Mouse (Mus musculus) urinary bladder, adult 2 months (tissue): Measurements from ENCODE around the gene Col24a1. TPM values are rescaled to one million over a fixed set of nuclear protein-coding genes. Genes with fewer than 3 reads are reported as not detected.
A peak's percentile ranks its signal among the peaks of the same experiment; 100 is the strongest.

ENCODE experiments used
- DNase-seq: peaks from one replicate; pipeline ENCODE4 v3.0.0; 2022; ENCODE audit warnings: low spot score
- polyA plus RNA-seq: library from polyadenylated mRNA; depleted of rRNA; stranded (reverse); fragments of >200 nt; gene quantifications from 2 replicates; pipeline ENCODE4 v1.2.3, GENCODE M21; 2012; rRNA removed

Col24a1 gene
- polyA plus RNA-seq, 1 experiment = 3.1 TPM

DNA sequence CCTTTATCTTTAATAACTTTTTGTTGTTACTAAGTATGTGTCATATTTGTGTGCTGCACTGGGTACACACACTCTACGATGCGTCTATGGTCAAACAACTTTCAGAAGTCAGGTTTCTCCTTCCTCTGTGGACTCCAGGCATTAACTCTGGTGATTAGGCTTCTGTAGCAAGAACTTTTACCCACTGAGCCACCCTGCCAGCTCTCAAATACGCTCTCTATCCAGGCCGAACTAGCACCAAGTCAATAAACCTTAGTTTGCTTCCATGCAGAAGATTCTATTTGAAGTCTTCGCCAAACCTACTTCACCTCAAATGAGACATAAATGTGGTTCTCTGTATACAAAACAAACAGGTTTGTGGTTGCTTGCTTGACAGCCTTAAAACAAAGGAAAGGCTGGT lies 267.4 kb downstream of the Col24a1 start:
- no peak for DNase-seq

DNA sequence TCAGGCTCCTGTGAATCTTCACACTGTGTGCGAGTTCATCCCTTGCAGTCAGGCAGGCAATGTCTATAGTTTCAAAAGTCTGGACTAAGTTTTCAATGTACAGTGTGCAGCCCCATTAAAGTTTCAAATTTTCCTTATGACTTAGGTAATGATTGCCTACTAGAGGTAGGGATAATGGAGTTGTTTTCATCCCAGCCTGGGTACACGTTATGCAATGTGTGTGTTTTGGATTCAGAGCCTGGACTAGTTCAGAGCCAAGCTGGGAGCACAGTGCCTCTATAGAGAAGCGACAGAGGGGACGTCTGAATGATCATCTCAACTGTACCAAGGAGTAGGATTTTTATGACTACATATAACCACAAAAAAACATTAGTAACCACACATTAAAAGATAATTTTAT lies 267.8 kb downstream of the Col24a1 start:
- no peak for DNase-seq

DNA sequence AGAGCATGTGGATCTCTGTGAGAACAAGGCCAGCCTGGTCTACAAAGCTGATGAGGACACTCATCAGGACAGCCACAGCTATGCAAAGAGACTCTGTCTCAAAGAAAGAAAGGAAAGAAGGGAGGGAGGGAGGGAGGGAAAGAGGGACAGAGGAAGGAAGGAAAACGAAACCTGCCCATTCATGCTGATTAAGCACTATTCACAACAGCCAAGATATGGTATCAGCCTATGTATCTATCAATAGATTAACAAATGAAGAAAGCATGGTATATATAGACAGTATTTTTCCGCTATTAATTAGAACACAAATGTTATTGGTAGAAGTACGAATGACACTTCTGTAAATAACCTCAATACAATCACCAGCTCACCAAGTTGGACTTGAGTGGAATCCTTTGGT lies 282.2 kb downstream of the Col24a1 start:
- no peak for DNase-seq

DNA sequence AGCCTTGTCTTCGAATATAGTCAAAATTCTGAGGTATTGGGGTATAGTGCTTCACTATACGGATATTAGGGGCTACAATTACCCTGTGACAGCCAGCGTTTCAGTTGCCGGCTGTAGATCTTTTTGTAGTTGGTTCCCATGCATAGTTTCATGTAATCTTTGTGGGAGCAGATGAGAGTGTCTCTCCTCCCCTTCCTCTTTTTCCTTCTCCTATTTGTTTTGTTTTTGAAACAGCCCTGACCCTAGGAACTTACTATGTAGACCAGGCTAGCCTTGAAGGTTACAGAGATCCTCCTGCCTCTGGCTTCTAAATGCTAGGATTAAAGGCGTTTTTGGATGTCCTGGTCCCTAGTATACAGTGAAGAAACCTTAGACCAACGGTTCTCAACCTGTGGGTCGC lies 283.1 kb downstream of the Col24a1 start:
- no peak for DNase-seq

DNA sequence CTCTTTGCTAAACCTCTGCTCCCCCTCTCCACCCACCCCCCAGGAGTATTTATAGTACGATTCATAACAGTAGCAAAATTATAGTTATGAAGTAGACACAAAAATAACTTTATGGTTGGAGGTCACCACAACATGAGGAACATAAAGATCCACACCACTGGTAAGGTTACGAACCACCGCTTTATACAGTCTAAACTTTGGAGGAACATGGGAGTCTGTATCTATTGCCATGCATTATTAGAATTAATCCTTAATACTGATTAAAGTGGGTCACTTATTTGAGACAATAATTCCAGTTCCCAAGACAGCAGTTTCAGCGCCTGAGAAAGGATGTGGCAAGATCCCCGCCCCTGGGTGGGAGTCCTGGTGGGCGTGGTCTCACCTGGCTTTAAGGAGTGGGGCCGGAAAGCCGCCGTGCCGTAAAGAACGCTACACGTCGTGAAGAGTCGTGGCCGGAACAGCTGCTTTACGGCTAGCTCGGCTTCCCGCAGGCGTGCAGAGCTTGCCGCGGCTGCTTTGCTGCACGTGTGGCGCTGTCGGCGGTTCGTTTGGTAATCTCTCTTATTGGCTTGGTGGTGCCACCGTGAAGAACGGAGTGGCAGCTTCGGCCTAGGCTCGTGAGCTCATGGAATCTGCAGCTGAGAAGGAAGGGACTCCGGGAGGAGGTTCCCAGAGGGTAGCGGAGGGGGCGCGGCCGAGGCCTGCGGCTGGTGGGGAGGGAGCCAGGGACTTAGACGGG lies 283.6 kb downstream of the Col24a1 start, which contains the start of gene Znhit6:
Znhit6 (plus strand) TSS at position 463 of the 739 bp plus-strand sequence.
- peak; percentile 74 for DNase-seq

DNA sequence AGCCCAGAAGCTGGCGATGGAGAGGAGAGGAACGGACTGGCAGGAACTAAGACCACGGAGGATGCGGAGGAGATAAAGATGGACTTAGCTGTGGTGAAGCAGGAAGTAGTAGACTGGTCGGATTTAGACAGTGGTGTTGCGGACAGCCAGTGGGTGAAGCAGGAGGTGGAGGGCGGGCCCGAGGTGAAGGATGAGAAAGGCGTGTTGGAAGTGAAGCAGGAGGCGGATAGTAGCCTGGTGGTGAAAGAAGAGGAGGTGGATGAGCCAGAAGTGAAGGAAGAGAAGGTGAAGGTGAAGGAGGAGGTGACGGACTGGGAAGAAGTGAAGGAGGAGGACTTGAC lies 284.2 kb downstream of the Col24a1 start:
- no peak for DNase-seq

- DNase-seq = no peak
These were observed 284.6 kb downstream of the Col24a1 start for GRCm38 (mm10) chr3:145576876-145577275.

DNA sequence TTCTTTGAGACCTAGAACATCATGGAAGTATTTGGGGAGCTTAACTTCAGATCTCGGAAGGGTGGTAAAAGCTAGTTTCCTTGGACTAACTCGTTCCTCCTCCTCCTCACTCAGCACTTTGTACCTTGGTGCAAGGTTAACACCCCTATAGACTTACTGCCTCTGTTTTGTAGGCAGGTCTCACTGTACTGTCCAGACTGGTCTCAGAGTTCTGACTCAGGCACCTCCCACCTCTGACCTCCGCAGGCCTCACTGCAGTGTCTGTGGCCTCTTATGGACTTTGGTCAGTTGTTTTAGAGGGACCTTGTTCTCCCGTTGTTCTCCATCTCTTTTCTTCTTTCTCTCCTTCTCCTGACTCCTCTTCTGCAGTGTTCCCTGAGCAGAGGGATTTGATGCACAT lies 290.8 kb downstream of the Col24a1 start:
- DNase-seq = no peak

DNA sequence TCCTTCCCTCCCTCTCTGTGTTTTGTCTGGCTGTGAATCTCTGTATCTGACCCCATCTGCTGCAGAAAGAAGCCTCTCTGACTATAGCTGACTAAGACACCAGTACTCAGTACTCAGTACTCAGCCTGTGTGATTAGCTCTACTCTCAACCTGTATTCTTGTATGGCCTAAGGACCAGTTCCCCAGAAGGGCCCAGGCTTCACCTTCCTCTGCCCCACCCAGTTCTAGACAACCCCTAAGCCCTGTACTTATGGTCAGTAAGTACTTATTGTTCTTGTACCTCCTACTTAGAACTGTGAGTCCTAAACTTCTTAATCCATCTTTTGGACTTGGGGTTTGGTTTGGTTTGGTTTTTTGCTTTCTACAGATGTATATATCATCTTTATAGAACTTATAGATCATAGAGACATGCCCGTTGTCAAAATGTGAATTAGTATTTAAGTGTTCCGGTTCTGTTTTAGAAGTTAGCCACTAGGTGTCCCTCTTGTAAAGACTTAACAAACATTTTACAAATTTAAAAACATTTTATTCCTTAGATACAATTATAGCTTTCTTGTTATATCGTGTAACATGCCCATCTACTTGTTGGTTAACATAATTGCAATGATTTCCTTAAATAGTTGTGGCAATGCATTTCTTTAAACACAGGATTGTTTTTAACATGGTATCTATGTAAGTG lies 291.4 kb downstream of the Col24a1 start:
- no peak for DNase-seq

GRCm38 (mm10) chr3:145590562-145590961 lies 298.3 kb downstream of the Col24a1 start:
- DNase-seq = no peak

DNA sequence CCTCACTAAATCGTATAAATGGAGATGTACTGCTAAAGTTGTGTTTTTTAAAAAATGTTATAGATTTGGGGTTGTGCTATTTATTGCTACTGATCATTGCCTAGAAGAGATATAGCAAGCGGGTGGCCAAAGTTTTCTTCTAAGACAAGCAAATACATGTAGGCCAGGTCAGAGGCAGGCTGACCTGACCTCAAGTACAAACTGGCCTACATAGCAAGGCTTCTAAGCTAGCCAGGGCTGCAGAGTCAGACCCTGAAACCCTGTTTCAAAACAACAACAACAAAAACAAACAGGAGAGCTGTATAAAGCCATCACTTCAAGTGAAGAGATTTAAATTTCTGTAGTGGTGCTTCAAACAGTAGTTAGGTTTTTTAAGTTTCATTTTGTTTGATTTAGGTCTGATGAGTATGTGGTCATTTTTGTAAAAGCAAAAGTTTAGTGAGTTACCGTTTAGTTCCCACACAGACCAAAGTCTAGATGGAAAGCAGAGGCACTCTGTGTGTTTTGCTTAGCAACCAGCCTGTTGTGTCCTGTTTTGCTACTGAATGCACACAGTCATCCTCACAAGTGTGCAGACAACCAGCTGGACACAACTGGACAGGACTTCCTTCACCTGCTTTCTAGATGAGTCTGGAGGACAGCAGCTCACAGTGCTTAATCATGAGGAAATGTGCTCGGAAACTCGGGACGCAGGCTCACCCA lies 299.7 kb downstream of the Col24a1 start:
- DNase-seq = no peak

DNA sequence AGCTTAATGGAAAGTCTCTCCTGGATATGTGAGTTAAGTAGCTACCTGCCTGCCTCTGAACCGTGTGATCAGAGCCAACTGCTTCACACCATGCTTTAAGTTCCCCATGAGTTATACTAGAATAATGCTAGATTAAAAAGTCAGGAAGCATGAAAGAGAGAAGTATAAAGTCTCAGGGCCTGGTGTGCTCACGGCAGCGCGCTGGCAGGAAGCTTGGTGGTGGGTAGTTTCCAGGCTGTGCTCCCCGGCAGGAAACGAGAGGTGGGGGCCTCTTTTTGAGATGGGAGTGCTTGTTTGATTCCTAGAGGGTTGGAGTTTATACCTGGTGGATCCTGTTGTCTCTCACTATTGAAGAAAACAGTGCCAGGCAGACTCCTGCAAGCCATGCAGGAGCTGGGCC lies 303.1 kb downstream of the Col24a1 start:
- DNase-seq = no peak

DNA sequence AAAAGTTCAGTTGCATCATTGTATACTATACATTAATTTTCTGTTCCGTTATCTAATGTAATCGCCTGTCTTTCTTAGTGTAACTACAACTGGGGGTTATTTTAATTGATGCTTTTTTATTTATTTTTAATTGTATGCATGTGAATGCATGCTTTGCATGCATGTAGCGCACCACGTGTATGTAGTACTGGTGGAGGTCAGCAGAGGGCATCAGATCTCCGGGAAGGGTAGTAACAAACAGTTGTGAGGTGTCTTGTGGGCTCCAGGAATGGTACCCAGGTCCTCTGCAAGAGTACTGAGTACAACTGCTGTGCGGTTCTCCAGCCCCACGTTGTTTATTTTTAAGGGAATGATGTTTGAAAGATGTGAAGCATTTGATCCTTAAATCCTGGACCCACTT lies 306.8 kb downstream of the Col24a1 start:
- DNase-seq = no peak

GRCm38 (mm10) chr3:145600801-145601200 lies 308.5 kb downstream of the Col24a1 start:
- no peak for DNase-seq

GRCm38 (mm10) chr3:145601345-145601744 lies 309.1 kb downstream of the Col24a1 start:
- no peak for DNase-seq

Other genes with a start within 250 kb of the Col24a1 start
- gene Clca2, start 193.0 kb upstream of the Col24a1 start, polyA plus RNA-seq = 3.4 and 3.7 TPM in 2 replicates
- 17.1 and 20.4 TPM in 2 replicates for gene Odf2l, start 173.9 kb upstream of the Col24a1 start, polyA plus RNA-seq